Mouse (Mus musculus): ENCODE measurements at regions not wholly inside any gene's neighbourhood (a gene's known extent, or its start where the extent isn't known, plus 50 kb on each side); places are given as distances from the start of the nearest gene placed in this dataset.

DNA sequence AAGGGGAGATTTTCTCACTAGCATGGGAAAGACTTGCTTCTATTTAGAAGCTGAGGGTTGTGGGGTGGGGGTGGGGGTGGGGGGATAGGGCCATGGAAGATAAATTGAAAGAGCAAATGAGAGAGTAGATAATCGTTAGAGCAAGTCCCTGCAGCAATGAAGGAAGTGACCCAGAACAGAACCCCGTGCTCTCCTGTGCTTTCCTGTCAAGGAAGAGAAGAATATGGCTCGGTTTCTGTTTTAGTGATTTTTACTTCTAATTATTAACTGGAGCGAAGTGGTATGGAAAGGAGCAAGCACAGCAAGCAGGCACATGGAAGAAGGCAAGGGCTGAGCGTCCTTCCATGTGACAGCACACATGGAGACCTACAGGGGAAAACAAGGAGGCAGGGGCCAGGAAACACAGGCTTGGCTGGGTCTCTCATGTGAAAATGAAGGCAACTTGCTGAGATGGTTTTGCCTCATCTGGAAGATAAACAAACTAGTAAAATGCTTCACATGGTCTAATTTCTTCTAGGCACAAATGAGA, 711.8 kb downstream of the Gm826 start:
- Histone ChIP-seq H3K9ac (ENCODE audit: low read length) (no peak overlapping the region), H3K9me3 (ENCODE audit: control insufficient read depth, low read length) (no peaks in the 10 kb centered on the region), H3K4me3 (ENCODE audit: low read depth, low read length) (no peak overlapping the region), H3K27ac (replicated peaks; ENCODE audit: low read depth, low read length) (no peak overlapping the region), H3K27me3 (ENCODE audit: control insufficient read depth, insufficient read depth, low read length) (no peaks in the 10 kb centered on the region), H3K36me3 (ENCODE audit: control insufficient read depth, insufficient read depth, low read length) (no peaks in the 10 kb centered on the region), H3K4me1 (ENCODE audit: control insufficient read depth, insufficient read depth, low read length) (no peaks in the 10 kb centered on the region), H3K4me2 (ENCODE audit: low read depth, severe bottlenecking) (no peak overlapping the region)
- DNase-seq (ENCODE audit: low spot score) = no peak
- WGBS = 58% methylated on average over 5 of the region's 5 CpGs
- ATAC-seq (ENCODE audit: insufficient number of reproducible peaks, low FRiP score, low TSS enrichment, low read depth) = no peak

DNA sequence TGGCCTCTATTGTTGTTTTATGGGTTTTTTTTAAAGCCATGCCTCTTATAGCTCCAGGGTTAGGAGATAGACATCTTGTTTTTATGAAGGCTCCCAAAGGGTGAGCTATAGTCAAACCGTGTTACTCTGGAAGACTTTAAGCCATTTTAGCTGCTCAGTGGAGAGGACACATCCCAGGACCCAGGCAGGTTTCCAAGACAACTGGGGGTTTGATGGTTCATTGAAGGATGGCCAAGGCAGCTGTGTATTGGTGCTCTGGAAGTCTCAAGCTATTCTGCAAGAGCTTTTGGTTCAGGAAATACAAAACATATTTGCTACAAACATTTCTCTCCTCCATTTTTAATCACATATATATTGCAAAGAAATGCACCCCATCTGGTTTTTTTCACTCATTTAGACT, 708.7 kb downstream of the Gm826 start:
- Histone ChIP-seq H3K4me1 (ENCODE audit: control insufficient read depth, insufficient read depth, low read length) (no peaks in the 10 kb centered on the region), H3K4me2 (ENCODE audit: low read depth, severe bottlenecking) (no peak overlapping the region), H3K36me3 (ENCODE audit: control insufficient read depth, insufficient read depth, low read length) (no peaks in the 10 kb centered on the region), H3K9ac (ENCODE audit: low read length) (no peak overlapping the region), H3K27ac (replicated peaks; ENCODE audit: low read depth, low read length) (no peak overlapping the region), H3K9me3 (ENCODE audit: control insufficient read depth, low read length) (no peaks in the 10 kb centered on the region), H3K4me3 (ENCODE audit: low read depth, low read length) (no peak overlapping the region), H3K27me3 (ENCODE audit: control insufficient read depth, insufficient read depth, low read length) (no peaks in the 10 kb centered on the region)
- no peak for ATAC-seq (ENCODE audit: insufficient number of reproducible peaks, low FRiP score, low TSS enrichment, low read depth)
- WGBS = 38% methylated on average over 1 of the region's 1 CpGs
- no peak for DNase-seq (ENCODE audit: low spot score)

DNA sequence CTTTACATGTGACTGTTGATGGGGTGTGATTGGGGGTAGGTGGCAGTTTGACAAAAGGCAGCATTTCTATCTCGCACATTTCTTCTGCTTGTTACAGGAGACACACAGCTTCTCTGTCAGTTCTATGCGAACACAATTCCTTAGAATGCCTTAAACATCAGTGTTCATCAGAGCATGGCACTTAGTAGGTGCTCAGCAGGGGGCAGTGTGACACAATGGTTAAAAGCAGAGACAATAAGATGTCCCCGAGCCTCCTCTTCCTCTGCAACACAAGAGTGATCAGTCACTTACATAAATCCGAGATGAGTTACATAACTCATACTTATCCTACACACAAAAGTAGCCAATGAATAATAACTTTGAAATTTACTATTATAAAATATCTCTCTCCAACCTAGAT, 688.1 kb downstream of the Gm826 start:
- 61% methylated on average over 4 of the region's 4 CpGs for WGBS
- Histone ChIP-seq H3K27me3 (ENCODE audit: control insufficient read depth, insufficient read depth, low read length) (no peaks in the 10 kb centered on the region), H3K9me3 (ENCODE audit: control insufficient read depth, low read length) (no peaks in the 10 kb centered on the region), H3K4me1 (ENCODE audit: control insufficient read depth, insufficient read depth, low read length) (no peaks in the 10 kb centered on the region), H3K9ac (ENCODE audit: low read length) (no peak overlapping the region), H3K36me3 (ENCODE audit: control insufficient read depth, insufficient read depth, low read length) (no peaks in the 10 kb centered on the region), H3K4me2 (ENCODE audit: low read depth, severe bottlenecking) (no peak overlapping the region), H3K27ac (replicated peaks; ENCODE audit: low read depth, low read length) (no peak overlapping the region), H3K4me3 (ENCODE audit: low read depth, low read length) (no peak overlapping the region)
- no peak for DNase-seq (ENCODE audit: low spot score)
- ATAC-seq (ENCODE audit: insufficient number of reproducible peaks, low FRiP score, low TSS enrichment, low read depth) = no peak

DNA sequence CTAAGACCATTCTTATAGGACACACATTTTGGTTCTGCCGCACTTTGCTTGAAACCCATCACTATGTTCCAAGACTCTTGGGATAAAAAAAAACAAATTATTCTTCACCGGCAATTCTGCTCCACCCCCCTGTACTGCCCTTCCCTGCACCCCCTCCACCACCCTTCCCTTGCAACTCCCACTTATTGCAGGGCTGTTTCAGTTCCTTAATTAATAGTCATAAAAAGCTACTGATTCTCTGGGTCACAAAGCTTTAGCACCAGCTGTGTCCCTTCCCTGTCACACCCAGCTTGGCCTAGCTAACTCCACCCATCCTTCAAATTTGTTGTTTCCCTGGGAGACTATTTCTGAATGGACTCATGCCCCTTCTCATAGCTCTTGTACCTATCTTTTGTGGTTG, 687.4 kb downstream of the Gm826 start:
- H3K4me1 ChIP-seq (ENCODE audit: control insufficient read depth, insufficient read depth, low read length) = no peaks in the 10 kb centered on the region
- H3K36me3 ChIP-seq (ENCODE audit: control insufficient read depth, insufficient read depth, low read length) = no peaks in the 10 kb centered on the region
- DNase-seq (ENCODE audit: low spot score) (no peak), ATAC-seq (ENCODE audit: insufficient number of reproducible peaks, low FRiP score, low TSS enrichment, low read depth) (no peak)
- 78% methylated on average over 2 of the region's 2 CpGs for WGBS
- no peak overlapping the region for H3K27ac ChIP-seq (replicated peaks; ENCODE audit: low read depth, low read length)
- H3K9ac ChIP-seq (ENCODE audit: low read length) = no peak overlapping the region
- no peaks in the 10 kb centered on the region for H3K9me3 ChIP-seq (ENCODE audit: control insufficient read depth, low read length)
- no peak overlapping the region for H3K4me3 ChIP-seq (ENCODE audit: low read depth, low read length)
- H3K27me3 ChIP-seq (ENCODE audit: control insufficient read depth, insufficient read depth, low read length) = no peaks in the 10 kb centered on the region
- no peak overlapping the region for H3K4me2 ChIP-seq (ENCODE audit: low read depth, severe bottlenecking)

DNA sequence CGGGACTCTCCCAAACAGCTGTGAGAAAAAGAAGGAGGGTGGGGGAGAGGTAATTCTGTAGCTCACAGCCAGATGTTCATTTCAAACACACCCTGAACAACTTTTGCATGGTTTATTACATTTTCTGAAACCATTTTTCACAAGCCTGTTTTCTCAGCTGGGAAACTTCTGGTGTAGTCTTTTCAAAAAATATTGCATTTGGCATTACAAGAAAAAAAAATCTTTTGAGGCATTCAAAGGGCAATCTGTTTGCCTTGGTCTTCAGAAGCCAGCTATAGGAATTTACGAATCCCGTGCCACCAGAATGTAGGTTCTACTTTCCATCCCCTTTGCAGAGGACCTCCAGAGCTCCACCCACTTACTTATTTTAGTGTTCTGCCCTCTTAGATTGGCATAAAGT, 681.7 kb downstream of the Gm826 start:
- H3K9me3 ChIP-seq (ENCODE audit: control insufficient read depth, low read length) = no peaks in the 10 kb centered on the region
- H3K4me1 ChIP-seq (ENCODE audit: control insufficient read depth, insufficient read depth, low read length) = no peaks in the 10 kb centered on the region
- DNase-seq (ENCODE audit: low spot score) = no peak
- no peaks in the 10 kb centered on the region for H3K27me3 ChIP-seq (ENCODE audit: control insufficient read depth, insufficient read depth, low read length)
- H3K9ac ChIP-seq (ENCODE audit: low read length) = no peak overlapping the region
- no peak for ATAC-seq (ENCODE audit: insufficient number of reproducible peaks, low FRiP score, low TSS enrichment, low read depth)
- H3K27ac ChIP-seq (replicated peaks; ENCODE audit: low read depth, low read length) = no peak overlapping the region
- H3K4me3 ChIP-seq (ENCODE audit: low read depth, low read length) = no peak overlapping the region
- H3K36me3 ChIP-seq (ENCODE audit: control insufficient read depth, insufficient read depth, low read length) = no peaks in the 10 kb centered on the region
- no peak overlapping the region for H3K4me2 ChIP-seq (ENCODE audit: low read depth, severe bottlenecking)
- WGBS = 62% methylated on average over 3 of the region's 3 CpGs

DNA sequence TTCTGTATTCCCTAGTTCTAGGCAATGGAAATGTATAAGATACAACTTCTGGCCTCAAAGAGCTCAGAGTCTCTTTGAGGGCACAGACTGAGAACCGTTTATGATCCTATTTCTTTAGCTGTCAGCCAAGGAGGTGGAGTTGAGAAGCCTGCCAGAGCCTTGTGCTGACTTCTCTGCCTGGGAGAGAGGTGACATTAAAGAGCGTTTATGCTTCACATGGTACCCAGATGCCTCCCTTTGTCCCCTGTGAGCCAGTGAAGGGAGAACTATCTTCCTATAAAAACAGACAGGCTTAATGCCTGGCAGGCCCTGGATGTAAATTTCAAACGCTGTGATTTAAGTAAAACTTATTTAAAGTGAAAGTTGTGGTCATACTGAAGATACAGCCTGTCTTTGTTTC, 657.1 kb downstream of the Gm826 start:
- no peak overlapping the region for H3K9ac ChIP-seq (ENCODE audit: low read length)
- no peak overlapping the region for H3K4me2 ChIP-seq (ENCODE audit: low read depth, severe bottlenecking)
- DNase-seq (ENCODE audit: low spot score) = no peak
- no peak overlapping the region for H3K27ac ChIP-seq (replicated peaks; ENCODE audit: low read depth, low read length)
- no peaks in the 10 kb centered on the region for H3K27me3 ChIP-seq (ENCODE audit: control insufficient read depth, insufficient read depth, low read length)
- H3K9me3 ChIP-seq (ENCODE audit: control insufficient read depth, low read length) = no peaks in the 10 kb centered on the region
- H3K4me3 ChIP-seq (ENCODE audit: low read depth, low read length) = no peak overlapping the region
- H3K36me3 ChIP-seq (ENCODE audit: control insufficient read depth, insufficient read depth, low read length) = no peaks in the 10 kb centered on the region
- no peak for ATAC-seq (ENCODE audit: insufficient number of reproducible peaks, low FRiP score, low TSS enrichment, low read depth)
- peaks cover 5% of the 10 kb centered on the region; the same call in 1 of the 2 replicates for H3K4me1 ChIP-seq (ENCODE audit: control insufficient read depth, insufficient read depth, low read length)
- WGBS = 13% methylated on average over 3 of the region's 3 CpGs

DNA sequence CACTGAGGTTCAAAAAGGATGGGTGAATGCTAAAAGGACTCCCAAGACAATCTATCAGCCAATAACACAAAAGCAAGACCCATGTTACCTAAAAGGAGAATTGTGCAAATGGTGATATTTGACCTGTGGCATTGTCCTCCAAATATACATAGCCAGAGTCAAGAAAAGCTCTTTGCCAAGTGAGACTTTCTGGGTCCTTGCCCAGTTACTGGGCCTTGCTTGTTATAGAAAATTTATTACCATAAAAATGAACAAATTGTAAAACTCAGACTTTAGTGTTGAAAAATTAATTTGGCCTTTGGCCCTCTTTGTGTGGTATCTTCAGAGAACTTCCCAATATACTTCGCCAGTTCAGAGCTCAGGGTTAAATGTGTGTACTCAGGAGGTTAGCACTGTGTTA, 653.3 kb downstream of the Gm826 start:
- 89% methylated on average over 1 of the region's 1 CpGs for WGBS
- Histone ChIP-seq H3K9me3 (ENCODE audit: control insufficient read depth, low read length) (no peaks in the 10 kb centered on the region), H3K4me1 (ENCODE audit: control insufficient read depth, insufficient read depth, low read length) (peaks cover 5% of the 10 kb centered on the region; the same call in 1 of the 2 replicates), H3K9ac (ENCODE audit: low read length) (no peak overlapping the region), H3K36me3 (ENCODE audit: control insufficient read depth, insufficient read depth, low read length) (no peaks in the 10 kb centered on the region), H3K4me3 (ENCODE audit: low read depth, low read length) (no peak overlapping the region), H3K4me2 (ENCODE audit: low read depth, severe bottlenecking) (no peak overlapping the region), H3K27ac (replicated peaks; ENCODE audit: low read depth, low read length) (no peak overlapping the region), H3K27me3 (ENCODE audit: control insufficient read depth, insufficient read depth, low read length) (no peaks in the 10 kb centered on the region)
- no peak for ATAC-seq (ENCODE audit: insufficient number of reproducible peaks, low FRiP score, low TSS enrichment, low read depth)
- DNase-seq (ENCODE audit: low spot score) = no peak

DNA sequence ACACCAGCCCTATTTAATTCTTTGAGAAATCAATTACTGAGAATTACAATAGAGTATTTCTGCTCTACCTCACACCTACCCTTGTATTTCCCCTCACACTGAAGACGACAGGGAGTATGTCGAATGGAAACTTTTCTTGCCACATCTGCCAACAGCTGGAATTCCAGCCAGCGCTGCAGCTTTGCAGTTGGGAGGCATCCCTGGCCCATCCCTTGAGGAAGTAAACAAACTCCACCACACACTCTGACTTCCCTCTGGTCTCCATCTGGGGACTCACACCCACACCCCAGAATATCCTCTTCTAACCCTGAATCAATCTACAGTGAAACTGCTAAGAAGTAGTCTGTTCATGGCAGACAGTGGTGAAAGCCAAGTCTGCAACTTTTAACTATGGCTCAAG, 630.9 kb downstream of the Gm826 start:
- 83% methylated on average over 3 of the region's 3 CpGs for WGBS
- no peak for ATAC-seq (ENCODE audit: insufficient number of reproducible peaks, low FRiP score, low TSS enrichment, low read depth)
- Histone ChIP-seq H3K9me3 (ENCODE audit: control insufficient read depth, low read length) (no peaks in the 10 kb centered on the region), H3K36me3 (ENCODE audit: control insufficient read depth, insufficient read depth, low read length) (no peaks in the 10 kb centered on the region), H3K4me2 (ENCODE audit: low read depth, severe bottlenecking) (no peak overlapping the region), H3K4me3 (ENCODE audit: low read depth, low read length) (no peak overlapping the region), H3K9ac (ENCODE audit: low read length) (no peak overlapping the region), H3K27me3 (ENCODE audit: control insufficient read depth, insufficient read depth, low read length) (no peaks in the 10 kb centered on the region), H3K4me1 (ENCODE audit: control insufficient read depth, insufficient read depth, low read length) (no peaks in the 10 kb centered on the region), H3K27ac (replicated peaks; ENCODE audit: low read depth, low read length) (no peak overlapping the region)
- no peak for DNase-seq (ENCODE audit: low spot score)

DNA sequence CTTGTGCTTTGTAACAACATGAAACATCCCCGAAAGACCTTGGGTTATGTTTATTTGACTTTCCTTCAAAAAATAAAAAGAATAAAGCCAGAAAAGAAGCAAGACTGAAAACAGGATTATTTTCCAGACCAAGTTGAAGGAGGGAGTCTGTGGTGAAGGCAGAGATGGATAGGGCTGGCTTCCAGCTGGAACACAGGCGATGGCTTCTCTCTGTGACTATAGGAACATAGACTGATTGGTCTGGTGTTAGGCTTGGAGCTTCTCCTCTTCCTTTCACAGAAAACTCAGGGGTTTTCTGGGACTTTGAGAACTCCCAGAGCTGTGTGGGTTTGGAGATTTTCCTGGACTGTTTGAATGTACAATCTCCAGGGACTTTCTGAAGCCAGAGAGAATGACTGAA, 625.8 kb downstream of the Gm826 start:
- Histone ChIP-seq H3K27me3 (ENCODE audit: control insufficient read depth, insufficient read depth, low read length) (no peaks in the 10 kb centered on the region), H3K9me3 (ENCODE audit: control insufficient read depth, low read length) (no peaks in the 10 kb centered on the region), H3K4me1 (ENCODE audit: control insufficient read depth, insufficient read depth, low read length) (no peaks in the 10 kb centered on the region), H3K27ac (replicated peaks; ENCODE audit: low read depth, low read length) (no peak overlapping the region), H3K4me3 (ENCODE audit: low read depth, low read length) (no peak overlapping the region), H3K4me2 (ENCODE audit: low read depth, severe bottlenecking) (no peak overlapping the region), H3K9ac (ENCODE audit: low read length) (no peak overlapping the region), H3K36me3 (ENCODE audit: control insufficient read depth, insufficient read depth, low read length) (no peaks in the 10 kb centered on the region)
- 93% methylated on average over 2 of the region's 2 CpGs for WGBS
- ATAC-seq (ENCODE audit: insufficient number of reproducible peaks, low FRiP score, low TSS enrichment, low read depth) = no peak
- DNase-seq (ENCODE audit: low spot score) = no peak
